In genomic region chr6:83108762-83109668, GRCm38 (mm10) we compare ENCODE assay signal across 8 mouse cellular contexts. TPM values are rescaled to one million over a fixed set of nuclear protein-coding genes. Genes with fewer than 3 reads are reported as not detected.
A peak's percentile ranks its signal among the peaks of the same experiment; 100 is the strongest.
DNase-seq lines count a peak whose midpoint lies in the region; ATAC-seq lines count a peak whose summit lies in the region.

Mrpl53 (plus strand) TSS chr6:83109040.

- peak within 1 kb of the TSS; percentile 89 for H3K9ac ChIP-seq in hindbrain, embryonic 13.5 days

- DNase-seq in MN1 (ENCODE audit: low spot score): peak; percentile 83
- peak; percentile 88 to 89 for DNase-seq in cerebellum, postnatal 14 days
- peak; percentile 82 to 83 for DNase-seq in frontal cortex, postnatal 36 days (ENCODE audit: low spot score in 2 of 2)
- DNase-seq in layer of hippocampus, postnatal 36 days: peak; percentile 81 to 83
- peak; percentile 75 for DNase-seq in lung, postnatal 25 days (ENCODE audit: low spot score)
- peak; percentile 73 for DNase-seq in retina, adult 2 months (ENCODE audit: low read depth, low spot score)
- DNase-seq in thymus, postnatal 14 days: peak; percentile 77

- no peaks in the 10 kb centered on the region for H3K9me3 ChIP-seq in hindbrain, embryonic 13.5 days

- peak within 1 kb of the TSS; percentile 88 for H3K27ac ChIP-seq in hindbrain, embryonic 13.5 days

- peak; percentile 90 for ATAC-seq in hindbrain, embryonic 13.5 days (ENCODE audit: low FRiP score)

- peaks cover 23% of the 10 kb centered on the region for H3K36me3 ChIP-seq in hindbrain, embryonic 13.5 days

- H3K4me2 ChIP-seq in hindbrain, embryonic 13.5 days: peak within 1 kb of the TSS; percentile 82

- WGBS in hindbrain, embryonic 13.5 days: under 1% methylated on average over 76 of the region's 76 CpGs

- no peaks in the 10 kb centered on the region for H3K27me3 ChIP-seq in hindbrain, embryonic 13.5 days

- H3K4me3 ChIP-seq in hindbrain, embryonic 13.5 days: peak within 1 kb of the TSS; percentile 83

- peaks cover 29% of the 10 kb centered on the region for H3K4me1 ChIP-seq in hindbrain, embryonic 13.5 days (replicated peaks)

RNA-seq across cellular contexts. Expression of gene Mrpl53, which starts in this region (rescaled TPM):
- polyA plus RNA-seq in hindbrain, embryonic 13.5 days (2015; fragmentation: Nextera tagmentation; extraction: Ambion mirVana): 123 TPM in 2 replicates
- 10 to 100 TPM; 64.4 to 69.9 TPM for total RNA-seq in layer of hippocampus, postnatal 36 days (2021)

Comparison
In these comparisons a context has a peak if more than half of its experiments do, and no peak if none do; other contexts are left out.
1. Peak in every context shown above with its lines: DNase-seq, ATAC-seq, H3K4me3 ChIP-seq and H3K27ac ChIP-seq.